Mouse (Mus musculus) midbrain, postnatal 0 days (tissue): Measurements from ENCODE around the gene Abhd15. TPM values are rescaled to one million over a fixed set of nuclear protein-coding genes. Genes with fewer than 3 reads are reported as not detected.

Experiments used
- ATAC-seq: fragments of 200-750 bp; cut with Nextera tagmentation; 2 replicates; pipeline ENCODE4 v1.8.0; 2017; ENCODE audit warnings: moderate number of reproducible peaks, mild to moderate bottlenecking, moderate TSS enrichment, moderate library complexity; ENCODE audit not compliant: low FRiP score
- DNase-seq: peaks from one replicate; pipeline ENCODE4 v3.0.0-alpha.2; 2015; ENCODE audit warnings: low spot score
- H3K27ac ChIP-seq: fragments of 300-500 bp; sonication (generic); 2 replicates; pipeline ENCODE4 v1.5.1; 2014; ENCODE audit warnings: low read depth, mild to moderate bottlenecking, low read length, mixed read lengths
- H3K27me3 ChIP-seq: fragments of 300-500 bp; sonication (generic); 2 replicates; pipeline ENCODE4 v1.6.1; 2014; ENCODE audit warnings: low read length, control low read depth, mixed read lengths; ENCODE audit not compliant: insufficient read depth
- H3K36me3 ChIP-seq: fragments of 300-500 bp; sonication (generic); 2 replicates; pipeline ENCODE4 v1.6.1; 2014; ENCODE audit warnings: low read length, control low read depth, mixed read lengths; ENCODE audit not compliant: insufficient read depth
- H3K4me1 ChIP-seq: fragments of 300-500 bp; sonication (generic); 2 replicates; pipeline ENCODE4 v1.6.1; 2014; ENCODE audit warnings: mild to moderate bottlenecking, control low read depth, antibody characterized with exemption, low read length, mixed read lengths; ENCODE audit not compliant: insufficient read depth
- H3K4me2 ChIP-seq: fragments of 300-500 bp; sonication (generic); 2 replicates; pipeline ENCODE4 v1.6.1; 2014; ENCODE audit warnings: low read depth, mild to moderate bottlenecking, low read length, mixed read lengths; ENCODE audit not compliant: poor library complexity, severe bottlenecking
- H3K4me3 ChIP-seq: fragments of 300-500 bp; sonication (generic); 2 replicates; pipeline ENCODE4 v1.5.1; 2014; ENCODE audit warnings: low read depth, mild to moderate bottlenecking, low read length, moderate library complexity
- H3K9ac ChIP-seq: fragments of 300-500 bp; sonication (generic); replicated peaks from 2 replicates; pipeline ENCODE4 v1.6.1; 2014; ENCODE audit warnings: mild to moderate bottlenecking, low read length, moderate library complexity, mixed read lengths; ENCODE audit not compliant: poor library complexity, severe bottlenecking
- H3K9me3 ChIP-seq: fragments of 300-500 bp; sonication (generic); 2 replicates; pipeline ENCODE4 v1.6.1; 2016; ENCODE audit warnings: low read length, control low read depth
- CTCF ChIP-seq: IDR thresholded peaks from 2 replicates; pipeline ENCODE4 v1.5.1; 2016; ENCODE audit warnings: antibody characterized with exemption, mild to moderate bottlenecking
- WGBS: fragments of 180-500 bp; shearing (Covaris S2); extraction: QIAGEN DNeasy Blood & Tissue Kit; methylation state at CpG from one replicate; pipeline ENCODE4 v1.1.7; 2014; 5-methylcytosine and 5-hydroxymethylcytosine counted together
- polyA plus RNA-seq: library from polyadenylated mRNA; unstranded; fragments of >200 nt; fragmentation: Nextera tagmentation; extraction: Ambion mirVana; gene quantifications from 2 replicates; pipeline ENCODE4 v1.2.1, GENCODE M21; 2015
- total RNA-seq: library from RNA; depleted of rRNA; stranded (reverse); fragments of >200 nt; gene quantifications from 2 replicates; pipeline ENCODE4 v1.2.3, GENCODE M21; 2014

Gene Abhd15
- total and polyA plus RNA-seq, 2 experiments from 2014 or later, result 1.8 to 4.2 TPM

DNA sequence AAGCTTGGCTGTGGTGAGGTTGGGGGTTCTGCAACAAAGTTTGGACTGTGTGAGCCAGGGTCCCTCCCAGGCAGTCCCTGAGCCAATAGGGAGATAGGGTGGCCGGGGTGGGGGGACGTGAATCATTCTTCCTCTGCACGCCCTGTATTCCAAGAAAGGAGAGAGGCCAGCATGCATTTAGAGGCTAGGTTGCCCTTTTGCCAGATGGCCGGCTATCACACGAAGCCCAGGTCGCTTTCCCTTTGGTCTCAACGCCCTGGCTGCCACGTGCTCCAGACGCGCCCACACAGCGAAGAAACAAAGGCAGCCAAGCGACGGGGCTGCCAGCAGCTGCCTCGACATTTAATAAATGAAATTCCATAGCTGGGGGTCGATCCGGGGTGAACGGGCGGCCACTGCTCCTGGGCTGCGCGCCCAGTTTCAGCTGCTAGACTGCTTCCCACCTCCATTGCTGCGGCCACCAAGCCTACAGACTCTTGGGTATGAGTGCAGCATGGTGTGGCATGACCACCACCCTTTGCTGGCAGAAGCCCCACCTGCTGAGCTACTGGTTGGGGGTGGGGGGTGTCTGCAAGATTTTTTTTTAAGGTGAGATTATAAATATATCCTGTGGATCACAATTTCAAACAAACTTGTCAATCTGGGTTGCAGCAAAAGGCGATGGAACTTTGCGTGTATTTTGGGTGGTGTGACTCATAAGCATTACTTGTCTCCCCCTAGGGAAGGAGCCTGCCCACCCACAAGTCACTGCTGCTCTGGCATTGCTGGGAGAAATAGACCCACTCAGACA, 23.2 kb upstream of the Abhd15 start:
- Histone ChIP-seq H3K4me3 (peak overlapping the region; percentile 96), H3K27ac (peak overlapping the region; percentile 89), H3K36me3 (no peaks in the 10 kb centered on the region), H3K4me2 (peak overlapping the region; percentile 86), H3K27me3 (no peaks in the 10 kb centered on the region), H3K9me3 (no peaks in the 10 kb centered on the region), H3K4me1 (peaks cover 29% of the 10 kb centered on the region; the same call in 1 of the 2 replicates), H3K9ac (peak overlapping the region; percentile 47)
- no peak for TF ChIP-seq CTCF
- ATAC-seq, result peak; percentile 48
- WGBS, result under 1% methylated on average over 23 of the region's 23 CpGs
- DNase-seq, result peak; percentile 72

DNA sequence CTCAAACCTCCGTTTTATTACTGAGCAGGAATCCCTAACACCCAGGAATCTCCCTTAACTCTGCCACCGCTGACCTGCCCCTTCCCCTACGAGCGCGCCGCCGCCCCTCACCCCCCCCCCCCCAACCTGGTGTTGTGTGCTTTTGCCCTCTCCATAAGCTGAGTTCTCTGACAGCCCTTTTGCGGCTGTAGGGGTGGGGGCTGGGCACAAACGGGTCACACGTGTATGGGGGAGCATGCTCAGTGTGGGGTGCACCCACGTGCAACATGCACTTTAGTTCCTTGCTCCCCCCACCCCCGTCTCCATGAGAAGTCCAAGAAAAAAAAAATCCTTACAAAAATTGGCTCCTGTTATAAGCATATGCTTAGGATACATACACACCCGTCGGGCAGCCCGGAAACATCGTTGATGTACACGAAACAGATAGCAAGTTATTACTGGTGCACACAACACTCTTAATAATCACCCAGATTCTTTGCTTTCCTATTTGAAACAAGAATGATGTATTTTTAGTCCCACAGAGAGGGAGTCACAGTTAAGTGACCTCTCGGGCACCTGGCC, 22.5 kb upstream of the Abhd15 start:
- Histone ChIP-seq H3K9ac (peak overlapping the region; percentile 97; the same call in 1 of the 2 replicates), H3K27ac (peak overlapping the region; percentile 89), H3K9me3 (no peaks in the 10 kb centered on the region), H3K4me1 (peaks cover 22% of the 10 kb centered on the region; the same call in 1 of the 2 replicates), H3K27me3 (no peaks in the 10 kb centered on the region), H3K4me3 (peak overlapping the region; percentile 96), H3K4me2 (peak overlapping the region; percentile 86), H3K36me3 (no peaks in the 10 kb centered on the region)
- ATAC-seq (no peak), DNase-seq (no peak)
- under 1% methylated on average over 18 of the region's 18 CpGs for WGBS
- no peak for TF ChIP-seq CTCF

DNA sequence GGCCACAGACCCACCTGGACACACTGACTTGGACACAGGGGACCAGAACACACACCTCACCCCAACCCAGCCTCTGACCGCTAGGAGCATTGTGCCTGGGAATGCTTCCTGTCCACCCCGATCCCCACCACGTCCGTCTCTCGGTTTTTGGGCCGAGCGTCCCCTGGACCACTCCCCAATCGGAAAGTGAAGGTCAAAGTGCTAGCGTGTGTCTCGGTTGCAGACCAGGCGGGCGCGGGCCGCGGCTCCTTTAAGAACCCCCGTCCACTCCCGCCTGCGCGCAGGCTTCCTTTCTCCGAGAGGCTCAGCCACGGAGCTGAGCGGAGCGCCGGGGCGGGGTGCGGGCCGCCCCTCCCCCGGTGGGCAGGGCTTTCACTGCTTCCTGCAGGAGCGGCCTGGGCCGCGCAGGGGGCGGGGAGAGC, 22.0 kb upstream of the Abhd15 start:
- under 1% methylated on average over 17 of the region's 32 CpGs for WGBS

DNA sequence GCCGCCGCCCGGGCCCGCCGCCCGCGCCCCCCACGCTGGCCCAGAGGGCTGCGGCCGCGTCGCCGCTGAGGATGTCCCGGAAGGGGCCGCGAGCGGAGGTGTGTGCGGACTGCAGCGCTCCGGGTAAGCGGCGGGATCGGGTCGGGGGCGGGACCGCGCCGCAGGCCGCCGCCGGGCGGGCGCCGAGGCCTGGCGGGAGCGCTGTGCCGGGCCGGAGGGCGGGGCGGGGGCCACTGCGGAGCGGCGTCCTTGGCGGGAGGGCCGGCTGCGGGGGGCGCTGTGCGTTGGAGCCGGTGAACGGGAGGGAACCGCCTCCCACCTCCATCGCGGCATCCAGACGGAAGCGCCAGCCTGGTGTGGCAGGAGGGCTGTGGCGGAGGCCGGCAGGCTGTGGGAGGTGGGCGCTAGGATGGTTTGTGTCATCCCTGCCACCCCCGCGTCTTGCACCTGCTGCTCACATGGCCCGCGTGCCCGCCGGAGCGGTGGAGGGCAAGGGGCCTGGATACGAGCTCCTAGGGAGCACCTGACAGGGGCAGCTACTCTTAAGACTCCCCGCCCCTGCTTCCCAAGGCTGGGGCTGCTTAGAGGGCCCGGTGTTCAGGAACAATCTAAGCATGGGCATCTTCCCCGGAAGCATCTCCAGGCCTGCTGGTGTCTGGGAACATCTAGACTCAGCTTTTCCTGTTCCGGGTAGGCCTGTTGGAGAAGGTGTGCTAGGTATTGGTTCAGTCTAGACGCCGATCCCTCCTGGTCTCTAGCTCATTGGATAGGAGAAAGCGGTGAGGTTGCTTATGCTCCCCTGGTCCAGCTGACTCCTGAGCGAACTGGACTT, 21.2 kb upstream of the Abhd15 start, which contains the start of gene Git1:
Git1 (plus strand) TSS at position 51 of the 832 bp plus-strand sequence.
- Histone ChIP-seq H3K4me2 (peak within 1 kb of the TSS; percentile 86), H3K27me3 (no peaks in the 10 kb centered on the region), H3K27ac (peak within 1 kb of the TSS; percentile 89), H3K9ac (peak within 1 kb of the TSS; percentile 97), H3K9me3 (no peaks in the 10 kb centered on the region), H3K4me1 (peaks cover 14% of the 10 kb centered on the region; the same call in 1 of the 2 replicates), H3K36me3 (no peaks in the 10 kb centered on the region), H3K4me3 (peak within 1 kb of the TSS; percentile 96)
- TF ChIP-seq CTCF, result peak; percentile 19
- peak; percentile 68 for DNase-seq
- WGBS, result under 1% methylated on average over 30 of the region's 74 CpGs
- no peak for ATAC-seq

More for the DNA sequence above, 22.0 kb upstream of the Abhd15 start:
- Histone ChIP-seq H3K27ac (peak overlapping the region; percentile 89), H3K36me3 (no peaks in the 10 kb centered on the region), H3K9ac (peak overlapping the region; percentile 97), H3K4me3 (peak overlapping the region; percentile 96), H3K27me3 (no peaks in the 10 kb centered on the region), H3K4me2 (peak overlapping the region; percentile 86), H3K9me3 (no peaks in the 10 kb centered on the region), H3K4me1 (peaks cover 17% of the 10 kb centered on the region; the same call in 1 of the 2 replicates)
- DNase-seq (peak; percentile 96), ATAC-seq (peak; percentile 69)
- TF ChIP-seq CTCF, result peak; percentile 44

DNA sequence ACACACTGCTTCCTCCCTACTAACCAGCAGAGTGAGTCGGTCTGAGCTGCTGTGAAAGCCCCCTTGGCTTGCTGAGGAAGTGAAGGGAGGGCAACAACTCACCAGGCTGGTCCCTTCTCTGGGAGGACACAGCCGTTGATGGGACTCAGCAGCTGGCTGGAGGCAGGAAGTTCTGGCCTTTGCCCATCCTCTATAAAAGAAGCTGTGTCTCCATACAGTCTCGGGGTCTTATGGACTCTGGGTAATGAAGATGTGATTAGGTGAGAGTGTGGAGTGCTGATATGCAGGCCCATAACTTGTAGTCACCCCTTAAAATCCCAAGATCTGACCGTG, 20.6 kb upstream of the Abhd15 start:
- WGBS, result 35% methylated on average over 4 of the region's 4 CpGs
- peak overlapping the region; percentile 96 for H3K4me3 ChIP-seq
- no peak for DNase-seq
- H3K36me3 ChIP-seq, result peaks cover 2% of the 10 kb centered on the region; the same call in 1 of the 2 replicates
- peak overlapping the region; percentile 97 for H3K9ac ChIP-seq
- no peak for TF ChIP-seq CTCF
- no peak for ATAC-seq
- no peaks in the 10 kb centered on the region for H3K9me3 ChIP-seq
- H3K27ac ChIP-seq, result peak overlapping the region; percentile 89
- peak overlapping the region; percentile 86 for H3K4me2 ChIP-seq
- peaks cover 14% of the 10 kb centered on the region; the same call in 1 of the 2 replicates for H3K4me1 ChIP-seq
- H3K27me3 ChIP-seq, result no peaks in the 10 kb centered on the region
